Mouse (Mus musculus): ENCODE data around the gene Hcrtr1. TPM values are rescaled to one million over a fixed set of nuclear protein-coding genes. Genes with fewer than 3 reads are reported as not detected.
A peak's percentile ranks its signal among the peaks of the same experiment; 100 is the strongest.

The Hcrtr1 gene
- polyA plus RNA-seq, 1 experiment from 2014 or later = not detected

DNA sequence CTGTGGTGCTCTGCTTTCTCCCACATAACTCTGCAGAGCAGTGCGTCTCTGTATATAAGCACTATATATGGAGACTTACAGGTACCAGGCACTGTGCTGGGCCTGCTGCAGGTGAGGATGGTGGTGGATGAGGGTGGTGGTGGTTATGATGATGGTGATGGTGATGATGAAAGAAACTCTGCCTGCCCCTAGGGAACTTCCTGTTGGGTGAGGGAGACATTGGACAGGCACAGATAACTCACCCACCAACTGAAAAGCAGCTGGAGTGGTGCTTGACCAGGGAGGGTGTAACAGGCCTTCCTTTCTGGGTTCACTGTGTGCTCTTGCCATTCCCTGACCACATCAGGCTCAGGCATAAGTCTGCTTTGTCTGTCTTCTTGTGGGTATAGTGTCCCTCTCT lies 26.4 kb downstream of the Hcrtr1 start:
- H3K27me3 ChIP-seq (ENCODE audit: control insufficient read depth, insufficient read depth, low read length) = no peaks in the 10 kb centered on the region
- H3K4me1 ChIP-seq (ENCODE audit: control insufficient read depth, insufficient read depth, low read length) = peaks cover 7% of the 10 kb centered on the region
- H3K36me3 ChIP-seq (ENCODE audit: control insufficient read depth, insufficient read depth) = peaks cover 4% of the 10 kb centered on the region; the same call in 1 of the 2 replicates
- H3K9ac ChIP-seq (ENCODE audit: low read length) = no peak overlapping the region
- H3K9me3 ChIP-seq (replicated peaks; ENCODE audit: control insufficient read depth, low read length) = no peaks in the 10 kb centered on the region
- ATAC-seq (replicated peaks; ENCODE audit: extremely low read depth, insufficient read depth, low FRiP score) = no peak
- no peak overlapping the region for H3K4me3 ChIP-seq (ENCODE audit: low read length)
- WGBS = 94% methylated on average over 1 of the region's 1 CpGs
- no peak overlapping the region for H3K27ac ChIP-seq (ENCODE audit: low read length)
- no peak overlapping the region for H3K4me2 ChIP-seq (ENCODE audit: low read depth, low read length)

DNA sequence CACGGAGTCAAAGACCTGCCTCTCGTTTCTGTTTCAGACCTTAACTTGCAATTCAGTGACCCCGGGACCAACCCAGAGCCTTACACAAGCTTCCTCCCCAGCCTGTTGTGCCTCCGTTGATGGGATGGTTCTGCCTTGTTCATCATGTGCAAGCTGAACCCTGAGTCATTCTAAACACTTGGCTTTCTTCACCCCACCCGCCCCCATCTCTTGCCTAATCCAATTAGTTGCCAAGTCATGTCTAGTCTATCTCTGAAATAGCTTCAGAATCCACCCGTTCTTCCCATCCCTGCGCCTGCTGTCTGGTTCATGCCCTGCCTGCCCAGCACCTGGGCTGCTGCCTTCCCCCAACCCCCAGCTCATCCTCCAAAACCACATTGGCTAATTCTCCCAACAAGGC lies 26.9 kb downstream of the Hcrtr1 start:
- H3K36me3 ChIP-seq (ENCODE audit: control insufficient read depth, insufficient read depth) = peaks cover 4% of the 10 kb centered on the region; the same call in 1 of the 2 replicates
- WGBS = 72% methylated on average over 7 of the region's 7 CpGs
- no peak overlapping the region for H3K4me3 ChIP-seq (ENCODE audit: low read length)
- H3K4me2 ChIP-seq (ENCODE audit: low read depth, low read length) = no peak overlapping the region
- peaks cover 7% of the 10 kb centered on the region for H3K4me1 ChIP-seq (ENCODE audit: control insufficient read depth, insufficient read depth, low read length)
- no peaks in the 10 kb centered on the region for H3K27me3 ChIP-seq (ENCODE audit: control insufficient read depth, insufficient read depth, low read length)
- ATAC-seq (replicated peaks; ENCODE audit: extremely low read depth, insufficient read depth, low FRiP score) = no peak
- no peak overlapping the region for H3K9ac ChIP-seq (ENCODE audit: low read length)
- H3K27ac ChIP-seq (ENCODE audit: low read length) = no peak overlapping the region
- no peaks in the 10 kb centered on the region for H3K9me3 ChIP-seq (replicated peaks; ENCODE audit: control insufficient read depth, low read length)

DNA sequence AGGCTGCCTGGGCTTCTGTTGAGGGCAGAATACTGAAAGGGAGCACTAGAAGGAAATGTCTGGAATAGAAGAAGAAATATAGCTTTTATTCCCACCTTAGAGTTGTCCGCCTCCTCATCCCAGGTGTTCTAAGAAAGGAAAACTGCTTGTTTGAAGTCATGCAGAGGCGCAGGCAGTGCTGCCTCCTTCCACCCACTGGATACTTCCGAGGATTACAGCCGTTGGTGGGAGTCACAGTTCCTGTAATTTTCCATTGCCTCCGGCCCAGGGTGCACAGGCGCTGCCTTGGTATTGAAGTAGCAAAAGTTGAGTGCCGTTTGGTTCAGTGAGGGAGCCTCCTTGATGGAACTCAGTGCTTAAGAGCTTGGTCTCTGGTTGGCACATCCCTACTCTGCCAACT lies 29.1 kb downstream of the Hcrtr1 start:
- Histone ChIP-seq H3K36me3 (ENCODE audit: control insufficient read depth, insufficient read depth) (peaks cover 4% of the 10 kb centered on the region; the same call in 1 of the 2 replicates), H3K27me3 (ENCODE audit: control insufficient read depth, insufficient read depth, low read length) (no peaks in the 10 kb centered on the region), H3K4me1 (ENCODE audit: control insufficient read depth, insufficient read depth, low read length) (peaks cover 7% of the 10 kb centered on the region), H3K4me3 (ENCODE audit: low read length) (no peak overlapping the region), H3K9me3 (replicated peaks; ENCODE audit: control insufficient read depth, low read length) (no peaks in the 10 kb centered on the region), H3K4me2 (ENCODE audit: low read depth, low read length) (no peak overlapping the region), H3K27ac (ENCODE audit: low read length) (no peak overlapping the region), H3K9ac (ENCODE audit: low read length) (no peak overlapping the region)
- ATAC-seq (replicated peaks; ENCODE audit: extremely low read depth, insufficient read depth, low FRiP score) = no peak
- WGBS = 82% methylated on average over 7 of the region's 7 CpGs

DNA sequence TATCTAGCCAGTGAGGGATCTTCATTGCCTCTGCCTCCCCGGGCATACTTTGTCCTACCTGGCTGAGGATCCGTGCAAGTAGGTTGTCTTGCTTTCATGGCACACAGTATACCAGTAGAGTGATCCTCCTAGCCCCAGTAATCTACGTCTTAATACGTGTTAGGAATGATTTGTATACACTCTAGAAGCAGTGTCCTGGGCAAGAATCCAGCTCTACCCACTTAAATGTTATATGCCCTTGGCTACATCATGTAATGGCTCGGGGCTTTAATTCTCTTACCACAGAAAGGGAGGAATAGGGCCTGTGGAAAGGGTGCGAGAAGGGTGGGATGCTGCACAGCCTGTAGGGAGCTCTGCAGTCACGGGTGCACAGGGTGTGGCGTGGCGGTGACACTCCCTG lies 29.5 kb downstream of the Hcrtr1 start:
- no peaks in the 10 kb centered on the region for H3K27me3 ChIP-seq (ENCODE audit: control insufficient read depth, insufficient read depth, low read length)
- H3K9me3 ChIP-seq (replicated peaks; ENCODE audit: control insufficient read depth, low read length) = no peaks in the 10 kb centered on the region
- H3K27ac ChIP-seq (ENCODE audit: low read length) = no peak overlapping the region
- peaks cover 4% of the 10 kb centered on the region; the same call in 1 of the 2 replicates for H3K36me3 ChIP-seq (ENCODE audit: control insufficient read depth, insufficient read depth)
- no peak overlapping the region for H3K9ac ChIP-seq (ENCODE audit: low read length)
- 86% methylated on average over 9 of the region's 9 CpGs for WGBS
- peaks cover 7% of the 10 kb centered on the region for H3K4me1 ChIP-seq (ENCODE audit: control insufficient read depth, insufficient read depth, low read length)
- no peak overlapping the region for H3K4me2 ChIP-seq (ENCODE audit: low read depth, low read length)
- no peak overlapping the region for H3K4me3 ChIP-seq (ENCODE audit: low read length)
- ATAC-seq (replicated peaks; ENCODE audit: extremely low read depth, insufficient read depth, low FRiP score) = no peak

DNA sequence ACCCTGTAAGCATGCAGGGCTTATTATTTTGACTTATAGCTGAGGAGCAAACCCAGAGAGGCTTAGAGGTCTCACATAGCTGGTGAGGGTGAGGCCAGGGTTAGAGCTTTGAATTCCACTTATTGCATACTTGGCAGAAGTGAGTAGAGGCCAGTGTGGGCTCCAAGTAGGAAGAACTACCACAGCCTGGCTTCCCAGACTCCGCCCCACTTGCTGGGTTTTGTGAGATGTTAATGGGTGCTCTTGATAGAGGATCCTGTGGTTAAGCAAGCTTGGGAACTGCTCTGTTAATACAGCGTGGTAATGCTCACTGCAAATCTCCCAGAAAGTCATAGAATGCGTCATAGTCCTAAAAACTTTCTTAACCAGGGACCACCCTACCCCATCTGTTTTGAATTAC lies 30.2 kb downstream of the Hcrtr1 start:
- peaks cover 1% of the 10 kb centered on the region; the same call in 1 of the 2 replicates for H3K9me3 ChIP-seq (replicated peaks; ENCODE audit: control insufficient read depth, low read length)
- H3K36me3 ChIP-seq (ENCODE audit: control insufficient read depth, insufficient read depth) = peaks cover 4% of the 10 kb centered on the region; the same call in 1 of the 2 replicates
- no peak overlapping the region for H3K9ac ChIP-seq (ENCODE audit: low read length)
- H3K4me3 ChIP-seq (ENCODE audit: low read length) = no peak overlapping the region
- 83% methylated on average over 3 of the region's 3 CpGs for WGBS
- no peak overlapping the region for H3K27ac ChIP-seq (ENCODE audit: low read length)
- H3K27me3 ChIP-seq (ENCODE audit: control insufficient read depth, insufficient read depth, low read length) = no peaks in the 10 kb centered on the region
- ATAC-seq (replicated peaks; ENCODE audit: extremely low read depth, insufficient read depth, low FRiP score) = no peak
- peaks cover 7% of the 10 kb centered on the region for H3K4me1 ChIP-seq (ENCODE audit: control insufficient read depth, insufficient read depth, low read length)
- no peak overlapping the region for H3K4me2 ChIP-seq (ENCODE audit: low read depth, low read length)

DNA sequence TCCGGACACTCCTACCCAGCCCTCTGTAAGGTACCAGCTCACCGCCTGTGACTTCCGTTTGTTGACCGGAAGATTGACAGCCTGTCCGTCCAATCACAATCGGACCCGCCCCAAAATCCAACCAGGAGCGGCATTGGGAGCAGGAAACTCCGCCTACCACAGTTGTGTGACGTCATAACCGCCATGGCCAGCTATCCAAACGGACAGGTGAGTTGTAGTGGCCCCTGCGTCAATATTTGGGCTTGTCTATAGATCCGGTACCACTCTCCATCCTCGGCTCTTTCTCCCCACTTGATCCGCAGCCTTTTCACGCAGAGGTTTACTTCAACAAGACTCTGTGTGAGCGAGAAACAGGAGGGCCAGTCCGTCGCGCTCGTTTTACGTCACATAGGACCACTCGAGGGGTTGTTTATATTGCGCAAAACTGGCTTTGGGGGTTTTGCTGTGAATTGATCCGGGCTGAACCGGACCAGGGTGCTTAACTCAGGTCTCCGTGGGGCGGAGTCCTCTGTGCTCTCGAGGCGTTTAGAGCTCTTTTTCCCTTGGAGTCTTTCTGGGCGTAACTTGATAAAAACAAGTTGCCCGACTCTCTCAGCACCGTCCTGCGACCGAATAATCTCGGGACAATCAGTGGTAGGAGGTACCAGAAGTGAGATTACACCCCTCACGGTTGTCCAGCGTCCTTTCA lies 31.6 kb downstream of the Hcrtr1 start:
- Histone ChIP-seq H3K4me2 (ENCODE audit: low read depth, low read length) (peak overlapping the region; percentile 70), H3K9ac (ENCODE audit: low read length) (peak overlapping the region; percentile 75)
- ATAC-seq (replicated peaks; ENCODE audit: extremely low read depth, insufficient read depth, low FRiP score) = peak; percentile 96

DNA sequence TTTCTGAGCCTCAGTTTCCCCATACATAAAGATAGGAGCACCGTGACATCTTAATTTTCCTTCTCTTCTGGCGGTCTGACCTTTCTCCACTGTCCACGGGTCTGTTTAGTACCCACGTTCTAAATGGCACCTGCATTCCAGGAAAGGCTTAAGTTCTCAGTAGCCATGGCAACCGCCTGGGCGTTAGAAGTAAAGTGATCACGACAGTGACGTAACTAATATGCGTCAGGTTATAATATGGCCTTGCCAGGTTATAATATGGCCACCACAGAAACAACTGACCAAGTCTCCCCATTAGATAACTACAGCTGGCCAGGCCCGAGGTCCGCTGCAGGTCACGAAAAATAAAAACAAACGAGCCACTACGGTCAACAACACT lies 32.1 kb downstream of the Hcrtr1 start:
- peak; percentile 57; the same call in 1 of the 2 replicates for ATAC-seq (replicated peaks; ENCODE audit: extremely low read depth, insufficient read depth, low FRiP score)
- Histone ChIP-seq H3K9ac (ENCODE audit: low read length) (peak overlapping the region; percentile 75), H3K27ac (ENCODE audit: low read length) (peak overlapping the region; percentile 6; the same call in 1 of the 2 replicates), H3K4me3 (ENCODE audit: low read length) (peak overlapping the region; percentile 79), H3K36me3 (ENCODE audit: control insufficient read depth, insufficient read depth) (no peaks in the 10 kb centered on the region), H3K9me3 (replicated peaks; ENCODE audit: control insufficient read depth, low read length) (peaks cover 5% of the 10 kb centered on the region; the same call in 1 of the 2 replicates), H3K27me3 (ENCODE audit: control insufficient read depth, insufficient read depth, low read length) (no peaks in the 10 kb centered on the region), H3K4me1 (ENCODE audit: control insufficient read depth, insufficient read depth, low read length) (peaks cover 7% of the 10 kb centered on the region), H3K4me2 (ENCODE audit: low read depth, low read length) (peak overlapping the region; percentile 60)
- WGBS = 15% methylated on average over 14 of the region's 14 CpGs

More for the DNA sequence above, 31.6 kb downstream of the Hcrtr1 start:
- no peaks in the 10 kb centered on the region for H3K36me3 ChIP-seq (ENCODE audit: control insufficient read depth, insufficient read depth)
- WGBS = under 1% methylated on average over 39 of the region's 39 CpGs
- peaks cover 7% of the 10 kb centered on the region for H3K4me1 ChIP-seq (ENCODE audit: control insufficient read depth, insufficient read depth, low read length)
- peaks cover 5% of the 10 kb centered on the region; the same call in 1 of the 2 replicates for H3K9me3 ChIP-seq (replicated peaks; ENCODE audit: control insufficient read depth, low read length)
- no peaks in the 10 kb centered on the region for H3K27me3 ChIP-seq (ENCODE audit: control insufficient read depth, insufficient read depth, low read length)
- peak overlapping the region; percentile 44 for H3K27ac ChIP-seq (ENCODE audit: low read length)
- H3K4me3 ChIP-seq (ENCODE audit: low read length) = peak overlapping the region; percentile 79

DNA sequence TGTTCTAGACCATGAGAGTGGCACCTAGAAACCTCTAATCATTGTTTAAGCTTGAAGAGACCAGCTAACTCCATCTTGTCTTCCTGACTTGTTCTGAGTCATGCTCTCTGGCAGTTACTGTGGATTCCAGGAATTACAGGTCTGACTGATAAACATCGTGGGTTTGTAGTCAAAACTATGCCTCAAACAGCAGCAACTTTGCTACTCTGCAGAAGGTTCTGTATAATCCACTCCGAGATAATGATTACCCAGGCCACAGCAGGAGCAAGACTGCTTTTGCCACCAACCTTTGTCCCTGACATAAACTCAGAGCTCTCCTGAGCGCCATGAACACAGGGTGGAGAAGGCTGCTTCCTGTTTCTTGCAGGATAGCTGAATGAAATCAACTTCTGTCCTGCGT lies 34.6 kb downstream of the Hcrtr1 start:
- no peak for ATAC-seq (replicated peaks; ENCODE audit: extremely low read depth, insufficient read depth, low FRiP score)
- peaks cover 7% of the 10 kb centered on the region for H3K4me1 ChIP-seq (ENCODE audit: control insufficient read depth, insufficient read depth, low read length)
- H3K9me3 ChIP-seq (replicated peaks; ENCODE audit: control insufficient read depth, low read length) = peaks cover 5% of the 10 kb centered on the region; the same call in 1 of the 2 replicates
- H3K27me3 ChIP-seq (ENCODE audit: control insufficient read depth, insufficient read depth, low read length) = peaks cover 2% of the 10 kb centered on the region; the same call in 1 of the 2 replicates
- no peak overlapping the region for H3K9ac ChIP-seq (ENCODE audit: low read length)
- H3K4me2 ChIP-seq (ENCODE audit: low read depth, low read length) = no peak overlapping the region
- H3K36me3 ChIP-seq (ENCODE audit: control insufficient read depth, insufficient read depth) = no peaks in the 10 kb centered on the region
- H3K4me3 ChIP-seq (ENCODE audit: low read length) = no peak overlapping the region
- H3K27ac ChIP-seq (ENCODE audit: low read length) = no peak overlapping the region
- WGBS = 62% methylated on average over 4 of the region's 4 CpGs

DNA sequence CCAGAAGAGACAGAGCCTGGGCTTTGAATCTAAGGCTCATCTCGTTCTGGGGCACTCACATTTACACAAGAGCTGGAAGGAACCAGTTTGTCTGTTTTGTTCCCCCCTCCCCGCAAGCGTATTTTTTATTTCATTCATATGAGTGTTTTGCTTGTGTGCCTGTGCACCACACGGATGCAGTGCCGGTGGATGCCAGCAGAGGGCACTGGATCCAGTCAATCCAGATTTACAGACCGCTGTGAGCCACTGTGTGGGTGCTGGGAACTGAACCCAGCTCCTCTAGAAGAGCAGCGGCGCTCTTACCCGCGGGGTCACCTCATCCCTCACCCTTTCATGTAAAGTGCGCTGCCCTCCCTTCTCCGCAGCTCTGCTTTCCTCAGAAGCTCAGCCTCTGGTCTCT lies 35.5 kb downstream of the Hcrtr1 start:
- no peak overlapping the region for H3K27ac ChIP-seq (ENCODE audit: low read length)
- peaks cover 4% of the 10 kb centered on the region; the same call in 1 of the 2 replicates for H3K27me3 ChIP-seq (ENCODE audit: control insufficient read depth, insufficient read depth, low read length)
- H3K4me3 ChIP-seq (ENCODE audit: low read length) = no peak overlapping the region
- H3K4me1 ChIP-seq (ENCODE audit: control insufficient read depth, insufficient read depth, low read length) = peaks cover 5% of the 10 kb centered on the region
- no peak overlapping the region for H3K9ac ChIP-seq (ENCODE audit: low read length)
- no peak overlapping the region for H3K4me2 ChIP-seq (ENCODE audit: low read depth, low read length)
- WGBS = 77% methylated on average over 12 of the region's 12 CpGs
- ATAC-seq (replicated peaks; ENCODE audit: extremely low read depth, insufficient read depth, low FRiP score) = no peak
- H3K36me3 ChIP-seq (ENCODE audit: control insufficient read depth, insufficient read depth) = no peaks in the 10 kb centered on the region
- peaks cover 5% of the 10 kb centered on the region; the same call in 1 of the 2 replicates for H3K9me3 ChIP-seq (replicated peaks; ENCODE audit: control insufficient read depth, low read length)

All from heart, embryonic 16.5 days (tissue).